Mouse (Mus musculus) cerebellum, adult 2 months (tissue): ENCODE data around the gene Mn1. TPM values are rescaled to one million over a fixed set of nuclear protein-coding genes. Genes with fewer than 3 reads are reported as not detected.

Experiments
- DNase-seq, 2 experiments: peaks; one replicate each; pipeline ENCODE4 v3.0.0; 2021
- H3K27ac ChIP-seq: fragments of 200-500 bp; 2 replicates; pipeline ENCODE4 v1.5.1; 2012; ENCODE audit warnings: low read length, control low read depth, inconsistent platforms; ENCODE audit not compliant: insufficient read depth
- H3K27me3 ChIP-seq: fragments of 200-500 bp; 2 replicates; pipeline ENCODE4 v1.6.1; 2012; ENCODE audit warnings: inconsistent platforms, mild to moderate bottlenecking, low read length, moderate library complexity; ENCODE audit not compliant: control insufficient read depth, insufficient read depth
- H3K4me1 ChIP-seq: fragments of 200-500 bp; 2 replicates; pipeline ENCODE4 v1.6.1; 2011; ENCODE audit warnings: low read length; ENCODE audit not compliant: control insufficient read depth, insufficient read depth
- H3K4me3 ChIP-seq: fragments of 200-500 bp; replicated peaks from 2 replicates; pipeline ENCODE3; 2011; ENCODE audit warnings: mild to moderate bottlenecking, low read depth, low read length, control low read depth; ENCODE audit not compliant: insufficient read depth
- CTCF ChIP-seq: fragments of 200-500 bp; IDR thresholded peaks from 2 replicates; pipeline ENCODE4 v1.5.1; 2011; ENCODE audit warnings: low read depth, mild to moderate bottlenecking, control low read depth, low read length, moderate library complexity, borderline replicate concordance; ENCODE audit not compliant: insufficient read depth
- POLR2A ChIP-seq: fragments of 200-500 bp; IDR thresholded peaks from 2 replicates; pipeline ENCODE4 v1.6.1; 2011; ENCODE audit warnings: low read length, control low read depth, borderline replicate concordance; ENCODE audit not compliant: insufficient read depth
- WGBS: fragments of 180-500 bp; shearing (Covaris S2); methylation state at CpG from one replicate; pipeline ENCODE4 v1.1.7; 2018; 5-methylcytosine and 5-hydroxymethylcytosine counted together
- polyA plus RNA-seq: library from polyadenylated mRNA; depleted of rRNA; stranded (reverse); fragments of >200 nt; gene quantifications from 2 replicates; pipeline ENCODE4 v1.2.3, GENCODE M21; 2012

Mn1 gene
- polyA plus RNA-seq, 1 experiment, result 3.3 TPM

DNA sequence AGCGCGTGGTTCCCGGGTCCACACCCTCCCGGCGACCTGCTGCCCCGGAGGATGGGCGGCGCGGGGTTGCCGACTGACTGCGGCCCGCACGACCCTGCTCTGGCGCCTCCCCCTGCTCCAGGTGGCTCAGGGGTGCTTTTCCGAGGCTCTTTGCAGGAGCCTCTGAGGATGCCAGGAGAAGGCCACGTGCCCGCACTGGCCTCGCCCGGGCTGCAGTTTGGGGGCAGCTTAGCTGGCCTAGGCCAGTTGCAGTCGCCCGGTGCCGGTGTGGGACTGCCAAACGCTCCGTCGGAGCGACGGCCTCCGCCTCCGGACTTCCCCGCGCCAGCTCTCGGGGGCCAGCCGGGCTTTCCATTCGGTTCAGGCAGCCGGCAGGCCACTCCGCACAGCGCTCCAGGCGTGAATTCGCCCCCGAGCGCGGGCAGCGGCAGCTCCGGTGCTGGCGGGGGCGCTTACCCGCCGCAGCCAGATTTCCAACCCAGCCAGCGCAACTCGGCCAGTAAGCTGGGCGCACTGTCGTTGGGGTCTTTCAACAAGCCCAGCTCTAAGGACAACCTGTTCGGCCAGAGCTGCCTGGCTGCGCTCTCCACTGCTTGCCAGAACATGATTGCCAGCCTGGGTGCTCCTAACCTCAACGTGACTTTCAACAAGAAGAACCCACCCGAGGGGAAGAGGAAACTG lies 3.0 kb downstream of the Mn1 start:
- Histone ChIP-seq H3K4me1 (peaks cover 4% of the 10 kb centered on the region; the same call in 1 of the 2 replicates), H3K4me3 (no peak overlapping the region), H3K27me3 (peaks cover 17% of the 10 kb centered on the region), H3K27ac (no peak overlapping the region)
- WGBS, result 7% methylated on average over 56 of the region's 56 CpGs
- TF ChIP-seq POLR2A (no peak), CTCF (no peak)
- no peak for DNase-seq

GRCm38 (mm10) chr5:111420896-111421295 lies 3.7 kb downstream of the Mn1 start:
- DNase-seq, result no peak
- no peak for TF ChIP-seq POLR2A
- peaks cover 4% of the 10 kb centered on the region; the same call in 1 of the 2 replicates for H3K4me1 ChIP-seq
- WGBS, result 22% methylated on average over 22 of the region's 22 CpGs
- no peak overlapping the region for H3K27ac ChIP-seq
- peaks cover 17% of the 10 kb centered on the region for H3K27me3 ChIP-seq
- no peak overlapping the region for H3K4me3 ChIP-seq

DNA sequence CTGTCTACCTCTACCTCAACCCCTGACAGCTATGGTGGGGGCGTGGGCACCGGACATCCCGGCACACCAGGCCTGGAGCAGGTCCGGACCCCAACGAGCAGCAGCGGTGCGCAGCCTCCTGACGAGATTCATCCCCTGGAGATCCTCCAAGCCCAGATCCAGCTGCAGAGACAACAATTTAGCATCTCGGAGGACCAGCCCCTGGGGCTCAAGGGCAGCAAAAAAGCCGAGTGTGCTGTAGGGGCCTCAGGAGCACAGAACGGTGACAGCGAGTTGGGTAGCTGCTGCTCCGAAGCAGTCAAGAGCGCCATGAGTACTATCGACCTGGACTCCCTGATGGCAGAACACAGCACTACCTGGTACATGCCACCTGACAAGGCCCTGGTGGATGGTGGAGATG lies 4.3 kb downstream of the Mn1 start:
- no peak overlapping the region for H3K27ac ChIP-seq
- TF ChIP-seq CTCF (no peak), POLR2A (no peak)
- H3K27me3 ChIP-seq, result peaks cover 17% of the 10 kb centered on the region
- WGBS, result 36% methylated on average over 15 of the region's 15 CpGs
- peaks cover 4% of the 10 kb centered on the region; the same call in 1 of the 2 replicates for H3K4me1 ChIP-seq
- H3K4me3 ChIP-seq, result no peak overlapping the region
- DNase-seq, result no peak

DNA sequence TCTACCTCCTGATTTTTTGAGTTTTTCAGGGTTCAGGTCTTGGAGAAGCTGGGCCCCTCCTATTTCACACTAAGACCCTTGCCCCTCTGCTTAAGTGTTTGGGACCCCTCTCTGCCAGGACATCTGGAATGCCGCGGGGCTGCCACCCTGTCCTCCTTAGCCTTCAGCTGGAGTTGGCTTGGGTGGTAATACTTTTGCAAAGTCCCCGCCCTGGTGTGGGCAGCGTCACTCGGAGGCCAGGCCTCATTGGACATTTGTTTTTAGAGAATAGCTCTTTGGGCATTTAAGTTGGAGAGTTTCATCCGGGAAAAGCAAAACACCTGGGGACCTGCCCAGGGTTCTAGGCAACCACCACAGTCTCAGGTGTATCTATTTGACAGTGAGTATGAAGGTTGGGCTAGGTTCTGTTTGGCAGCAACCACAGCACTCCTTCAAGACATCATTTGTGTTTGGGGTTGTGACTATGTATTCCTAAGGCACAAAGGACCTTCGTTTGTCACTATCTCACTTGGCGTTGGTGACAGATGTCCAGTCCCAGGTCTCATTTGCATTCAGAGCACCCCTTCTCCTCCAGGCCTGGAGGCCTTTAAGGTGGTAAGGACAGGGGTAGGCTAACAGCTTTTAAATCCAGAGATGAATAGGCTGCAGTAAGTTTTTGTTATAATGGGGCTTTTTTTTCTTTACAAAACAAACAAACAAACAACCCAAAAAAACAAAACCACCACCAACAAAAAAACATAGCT lies 5.1 kb downstream of the Mn1 start:
- 35% methylated on average over 8 of the region's 8 CpGs for WGBS
- Histone ChIP-seq H3K4me1 (peaks cover 4% of the 10 kb centered on the region; the same call in 1 of the 2 replicates), H3K27ac (no peak overlapping the region), H3K27me3 (peaks cover 12% of the 10 kb centered on the region), H3K4me3 (no peak overlapping the region)
- TF ChIP-seq POLR2A (no peak), CTCF (no peak)
- no peak for DNase-seq

DNA sequence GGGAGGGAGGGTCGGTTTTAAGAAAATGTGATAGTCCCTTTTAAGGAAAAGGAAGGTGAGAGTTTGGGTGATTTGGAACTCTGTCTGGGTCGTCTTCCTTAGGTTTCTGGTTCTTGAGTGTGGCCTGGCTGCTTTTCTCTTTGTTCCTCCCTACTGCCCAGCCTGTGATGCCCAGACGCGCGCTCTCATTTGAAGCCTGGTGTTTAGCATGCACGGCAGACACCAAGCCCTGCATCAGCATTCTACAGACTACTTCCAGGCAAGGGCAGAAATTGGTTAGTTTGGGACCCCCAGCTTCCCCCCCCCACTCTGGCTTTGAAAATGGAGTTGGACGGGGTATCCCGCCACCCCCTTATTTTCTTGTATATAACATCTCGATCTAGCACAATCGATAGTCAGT lies 5.8 kb downstream of the Mn1 start:
- TF ChIP-seq CTCF, result no peak
- TF ChIP-seq POLR2A, result no peak
- no peak overlapping the region for H3K4me3 ChIP-seq
- H3K4me1 ChIP-seq, result peaks cover 3% of the 10 kb centered on the region; the same call in 1 of the 2 replicates
- WGBS, result 36% methylated on average over 10 of the region's 10 CpGs
- H3K27ac ChIP-seq, result no peak overlapping the region
- no peak for DNase-seq
- peaks cover 10% of the 10 kb centered on the region; the same call in 1 of the 2 replicates for H3K27me3 ChIP-seq

GRCm38 (mm10) chr5:111423616-111424015 lies 6.5 kb downstream of the Mn1 start:
- H3K4me3 ChIP-seq, result no peak overlapping the region
- DNase-seq, result no peak
- 46% methylated on average over 4 of the region's 4 CpGs for WGBS
- H3K27ac ChIP-seq, result no peak overlapping the region
- TF ChIP-seq CTCF, result no peak
- no peak for TF ChIP-seq POLR2A
- no peaks in the 10 kb centered on the region; the same call in 1 of the 2 replicates for H3K4me1 ChIP-seq
- H3K27me3 ChIP-seq, result peaks cover 5% of the 10 kb centered on the region; the same call in 1 of the 2 replicates

GRCm38 (mm10) chr5:111425813-111426212 lies 8.7 kb downstream of the Mn1 start:
- no peak overlapping the region for H3K27ac ChIP-seq
- H3K4me3 ChIP-seq, result no peak overlapping the region
- H3K4me1 ChIP-seq, result no peaks in the 10 kb centered on the region
- DNase-seq, result no peak
- H3K27me3 ChIP-seq, result no peaks in the 10 kb centered on the region; the same call in 1 of the 2 replicates
- no peak for TF ChIP-seq POLR2A
- TF ChIP-seq CTCF, result no peak
- WGBS, result 28% methylated on average over 9 of the region's 9 CpGs

DNA sequence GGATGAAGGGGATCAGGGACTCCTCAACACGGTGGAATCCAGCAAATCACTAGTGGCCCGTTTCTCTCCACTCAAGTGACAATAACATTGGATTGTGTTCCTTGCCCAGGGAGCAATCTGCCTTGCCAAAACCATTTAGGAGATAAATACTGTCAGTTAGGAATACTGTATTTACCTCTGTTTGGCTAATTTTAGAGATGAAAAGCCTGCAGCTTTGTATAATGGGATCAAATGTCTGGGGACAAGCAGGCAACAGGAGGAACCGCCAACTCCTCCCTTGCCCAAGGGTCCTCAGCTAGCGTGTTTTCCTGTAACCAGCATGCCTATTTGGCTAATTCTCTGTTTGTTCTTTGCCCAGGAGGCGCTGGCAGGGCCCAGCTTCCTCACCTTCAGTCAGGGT lies 9.1 kb downstream of the Mn1 start:
- Histone ChIP-seq H3K27me3 (no peaks in the 10 kb centered on the region; the same call in 1 of the 2 replicates), H3K4me1 (no peaks in the 10 kb centered on the region), H3K27ac (no peak overlapping the region), H3K4me3 (no peak overlapping the region)
- TF ChIP-seq POLR2A (no peak), CTCF (no peak)
- 30% methylated on average over 5 of the region's 5 CpGs for WGBS
- DNase-seq, result no peak
